Comparison of ENCODE assay signal across 12 mouse cellular contexts in the genomic region with DNA sequence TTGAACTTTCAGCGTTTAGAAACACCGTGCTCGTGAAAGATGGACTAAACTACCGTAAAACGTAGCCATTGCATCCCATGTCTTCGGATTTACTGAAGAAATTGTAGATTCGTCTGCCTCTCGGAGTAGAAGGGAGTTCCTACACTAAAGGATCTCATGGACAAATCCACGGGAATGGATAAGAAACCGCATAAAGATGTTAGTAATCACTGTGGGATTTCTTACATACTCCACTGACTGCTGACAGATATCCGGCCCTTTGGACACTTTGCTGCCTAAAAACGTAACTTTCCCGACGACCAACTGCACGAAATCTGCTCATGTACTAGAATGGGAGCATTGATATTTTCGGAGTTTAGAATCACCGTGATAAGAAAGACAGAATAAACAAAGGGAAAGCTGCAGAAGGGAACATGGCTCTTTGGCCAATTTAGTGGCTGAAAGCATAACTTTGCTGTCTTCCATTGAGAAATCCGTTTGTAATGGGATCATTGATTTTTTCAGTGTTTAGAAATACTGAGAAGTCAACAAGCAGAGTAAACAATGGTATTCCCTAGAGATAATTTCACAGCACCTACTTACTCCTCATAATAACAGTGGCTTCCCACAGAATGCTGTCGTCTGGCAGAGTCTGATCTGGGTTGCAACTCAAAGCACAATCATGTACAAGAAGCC. TPM values are rescaled to one million over a fixed set of nuclear protein-coding genes. Genes with fewer than 3 reads are reported as not detected.
DNase-seq lines count a peak whose midpoint lies in the region; ATAC-seq lines count a peak whose summit lies in the region.
"Not testable (repeated sequence)": the region's sequence is repeated elsewhere in the genome, so short reads cannot be mapped to it uniquely, and the experiment has no call there.
"Had no signal": no experiment of that assay in that cellular context is flagged by ENCODE, and none has a peak within 500 bp of the region (broad histone marks: within the 10 kb centered on the region; RNA-seq: fewer than 3 reads in every experiment).

No protein-coding gene starts in this region.

- not testable (repeated sequence) for H3K4me3 ChIP-seq in limb, embryonic 10.5 days; midbrain, embryonic 14.5 days (replicated peaks; ENCODE audit: low read depth, low read length)

- not testable (repeated sequence) for H3K9me3 ChIP-seq in limb, embryonic 10.5 days (replicated peaks); midbrain, embryonic 14.5 days (ENCODE audit: control insufficient read depth, low read length)

- DNase-seq in adrenal gland, adult 2 months: peak; percentile 26
- DNase-seq in embryo, embryonic 11 days: peak; percentile 3
- peak; percentile 84 for DNase-seq in heart, adult 11 months
- DNase-seq in kidney, postnatal 25 days: peak; percentile 23 to 33
- DNase-seq in limb, embryonic 10.5 days (ENCODE audit: low spot score): peak; percentile 30
- peak; percentile 12 for DNase-seq in midbrain, embryonic 14.5 days
- peak; percentile 54 for DNase-seq in right cerebral cortex, postnatal 4 days
- peak; percentile 0 for DNase-seq in yolk sac, embryonic 10.5 days (ENCODE audit: low spot score)

- H3K27ac ChIP-seq in limb, embryonic 10.5 days; midbrain, embryonic 14.5 days (replicated peaks; ENCODE audit: low read depth, low read length): not testable (repeated sequence)

- H3K27me3 ChIP-seq in limb, embryonic 10.5 days (ENCODE audit: low read depth, poor library complexity, severe bottlenecking): peaks cover 35% of the 10 kb centered on the region
- H3K27me3 ChIP-seq in midbrain, embryonic 14.5 days (ENCODE audit: control insufficient read depth, insufficient read depth, low read length): not testable (repeated sequence)

- not testable (repeated sequence) for H3K4me2 ChIP-seq in midbrain, embryonic 14.5 days (ENCODE audit: low read length)

- 3% methylated on average over 19 of the region's 19 CpGs for WGBS in limb, embryonic 10.5 days
- WGBS in midbrain, embryonic 14.5 days: 2% methylated on average over 16 of the region's 19 CpGs

- not testable (repeated sequence) for H3K4me1 ChIP-seq in limb, embryonic 10.5 days; midbrain, embryonic 14.5 days (ENCODE audit: control insufficient read depth, insufficient read depth, low read length)

- H3K9ac ChIP-seq in midbrain, embryonic 14.5 days (replicated peaks; ENCODE audit: low read length): not testable (repeated sequence)

- not testable (repeated sequence) for ATAC-seq in midbrain, embryonic 14.5 days (ENCODE audit: low FRiP score, low TSS enrichment)

- H3K36me3 ChIP-seq in limb, embryonic 10.5 days; midbrain, embryonic 14.5 days (ENCODE audit: control insufficient read depth, insufficient read depth, low read length): not testable (repeated sequence)

RNA-seq across cellular contexts. Expression of a gene that starts 6.8 kb away (rescaled TPM):
- not detected for total RNA-seq in adrenal gland, adult 2 months (2021)
- polyA plus RNA-seq in adrenal gland, adult 2 months (2012; rRNA removed): 0.63 TPM in 1 of 2 replicates, not detected in the other
- polyA plus RNA-seq in limb, embryonic 10.5 days (2016; fragmentation: Nextera tagmentation; extraction: Ambion mirVana): not detected in 2 replicates
- not detected in 2 replicates for polyA plus RNA-seq in midbrain, embryonic 14.5 days (2014; fragmentation: Nextera tagmentation; extraction: Ambion mirVana)
- total RNA-seq: gastrocnemius, adult 8-10 months; layer of hippocampus, adult 2 months had no signal
- polyA plus RNA-seq: heart, embryonic 14.5 days; inflammation-experienced regulatory T-cells, adult 6 months had no signal

RNA-seq across cellular contexts. Expression of a gene that starts 18.3 kb away (rescaled TPM):
- not detected for total RNA-seq in adrenal gland, adult 2 months (2021)
- 0.16 TPM in 1 of 2 replicates, not detected in the other for polyA plus RNA-seq in adrenal gland, adult 2 months (2012; rRNA removed)
- not detected in 2 replicates for polyA plus RNA-seq in limb, embryonic 10.5 days (2016; fragmentation: Nextera tagmentation; extraction: Ambion mirVana)
- not detected in 2 replicates for polyA plus RNA-seq in midbrain, embryonic 14.5 days (2014; fragmentation: Nextera tagmentation; extraction: Ambion mirVana)
- total RNA-seq: layer of hippocampus, adult 2 months had no signal
- polyA plus RNA-seq: heart, embryonic 14.5 days had no signal

Comparison
In these comparisons a context has a peak if more than half of its experiments do, and no peak if none do; other contexts are left out.
1. DNase-seq: peak in every context shown above with its lines; median percentile 84 in heart, adult 11 months; 54 in right cerebral cortex, postnatal 4 days; 30 in limb, embryonic 10.5 days; 28 in kidney, postnatal 25 days; 26 in adrenal gland, adult 2 months; 12 in midbrain, embryonic 14.5 days; 3 in embryo, embryonic 11 days; 0 in yolk sac, embryonic 10.5 days.